Mouse (Mus musculus): ENCODE data around the gene Pcdh7.

DNA sequence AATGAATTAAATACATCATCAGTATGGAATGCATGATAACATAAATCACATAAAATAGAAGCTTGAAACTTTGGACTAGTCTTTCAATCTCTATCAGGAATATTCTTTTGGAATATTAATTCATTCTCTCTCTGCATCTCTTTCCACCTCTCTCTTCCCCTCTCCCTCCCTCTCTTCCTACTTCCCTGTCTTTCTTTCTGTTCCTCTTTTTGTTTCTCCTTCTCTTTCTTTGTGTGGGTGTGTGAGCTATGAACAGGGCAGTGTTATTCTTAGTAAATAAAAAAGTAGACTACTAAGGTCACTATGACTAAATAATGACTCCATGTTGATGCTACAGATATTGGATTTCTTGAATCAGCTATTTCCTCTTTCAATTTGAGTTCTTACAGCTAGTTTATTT lies 167.2 kb downstream of the Pcdh7 start:
- TF ChIP-seq CTCF (IDR thresholded peaks at IDR 0.05; ENCODE audit: low read depth, low read length): no peak
- TF ChIP-seq POLR2A (IDR thresholded peaks at IDR 0.05; ENCODE audit: extremely low read depth, insufficient read depth, low read length): no peak

Measured in liver, adult 2 months (tissue).